Mouse (Mus musculus) natural killer cell, adult 2 months (primary cell): ENCODE data around the gene Kcnk4.

Source experiments
- DNase-seq, 2 experiments: peaks; one replicate each; pipeline ENCODE4 v3.0.0; 2022; ENCODE audit warnings: low spot score in 2 of 2

Kcnk4 gene

DNA sequence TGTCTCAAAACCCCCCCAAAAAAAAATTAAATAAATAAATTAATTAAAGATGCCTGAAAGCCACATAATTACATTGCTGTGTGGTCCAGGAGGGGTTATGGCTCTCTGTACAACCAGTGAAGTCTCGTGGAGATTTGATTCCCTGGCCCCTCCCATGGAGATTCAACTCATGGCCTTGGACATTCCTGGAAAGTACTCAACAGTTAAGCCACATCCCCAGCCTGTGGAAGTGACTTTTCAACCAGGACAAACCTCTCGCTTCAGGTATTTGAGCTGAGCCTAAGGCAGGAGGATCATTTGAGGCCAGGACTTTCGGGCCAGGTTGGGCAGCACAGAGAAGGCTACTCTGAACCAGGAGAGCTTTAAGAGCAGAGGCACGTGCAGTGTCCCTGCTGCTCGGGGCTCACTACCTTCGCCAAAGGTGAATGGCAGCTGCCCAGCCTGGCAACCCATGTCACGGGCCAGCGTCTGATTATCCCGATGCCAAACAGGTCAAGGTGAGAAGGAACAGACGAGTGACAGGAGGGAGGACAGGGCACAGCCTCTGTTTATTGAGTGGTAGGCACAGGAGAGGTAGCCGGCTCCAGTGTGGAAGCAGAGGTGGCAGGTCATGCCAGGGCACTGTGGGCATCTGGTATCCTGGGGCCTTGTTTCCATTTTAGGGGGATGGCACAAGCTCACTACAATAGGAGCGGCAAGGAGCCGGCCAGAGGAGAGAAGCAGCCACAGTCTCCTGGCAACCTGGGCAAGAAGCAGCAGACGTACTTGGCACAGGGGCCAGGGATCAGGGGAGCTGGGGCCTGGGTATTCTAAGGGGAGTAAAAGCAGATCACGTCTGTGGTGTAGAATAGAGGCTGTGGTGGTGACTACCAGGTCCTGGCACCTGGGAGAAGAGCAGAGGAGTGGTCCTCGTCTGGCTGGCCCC is 3.5 kb upstream of the Kcnk4 start:
- DNase-seq = no peak

DNA sequence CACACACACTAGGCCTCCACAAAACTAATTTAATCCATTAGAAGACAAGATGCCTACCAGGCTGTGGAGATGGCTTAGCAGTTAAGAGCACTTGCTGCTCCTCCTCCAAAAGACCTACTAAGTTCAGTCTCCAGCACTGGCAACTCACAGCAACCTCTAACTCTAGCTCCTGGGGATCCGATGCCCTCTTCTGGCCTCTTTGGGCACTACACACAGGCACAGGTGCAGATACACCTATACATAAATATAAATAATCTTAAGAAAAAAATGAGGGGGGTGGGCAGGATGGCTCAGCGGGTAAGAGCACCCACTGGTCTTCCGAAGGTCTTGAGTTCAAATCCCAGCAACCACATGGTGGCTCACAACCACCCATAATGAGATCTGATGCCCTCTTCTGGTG is 2.0 kb upstream of the Kcnk4 start:
- DNase-seq = peak in 1 of 2 experiments; percentile 53

DNA sequence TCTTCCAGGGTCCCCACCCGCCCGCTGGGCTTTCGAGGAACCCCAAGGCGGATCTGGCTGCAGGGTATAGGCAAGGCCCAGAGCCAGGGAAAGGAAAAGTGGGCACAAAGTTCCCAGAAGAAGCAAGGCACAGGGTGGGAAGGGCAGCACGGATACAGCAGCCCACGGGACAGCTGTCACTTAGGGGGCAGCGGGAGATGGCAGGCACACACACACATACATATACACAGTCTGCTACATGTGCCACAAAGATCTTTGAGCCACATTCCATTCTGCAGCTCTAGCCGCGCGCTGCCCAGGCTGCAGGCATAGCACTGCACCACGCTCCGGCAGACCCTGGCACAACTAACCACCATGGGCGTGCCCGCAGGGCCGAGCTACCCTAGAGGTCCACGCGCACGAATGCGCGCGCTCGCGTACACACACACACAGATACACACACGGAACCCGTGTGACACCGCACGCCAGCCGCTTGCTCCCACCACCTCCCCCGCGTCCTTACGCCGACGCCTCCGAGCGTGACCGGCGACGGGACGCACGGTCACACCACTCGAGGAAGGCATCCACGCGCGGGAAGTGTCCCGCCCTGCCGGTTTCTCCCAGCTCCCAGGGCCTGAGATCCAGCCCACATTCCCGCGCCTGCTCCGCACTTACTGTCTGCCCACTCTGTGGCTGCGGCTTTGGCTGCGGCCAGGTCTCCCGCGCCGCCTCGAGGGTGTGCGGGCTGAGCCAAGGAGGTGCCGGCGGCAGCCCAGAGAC is 700 bp downstream of the Kcnk4 start:
- DNase-seq = peak in 1 of 2 experiments; percentile 32

DNA sequence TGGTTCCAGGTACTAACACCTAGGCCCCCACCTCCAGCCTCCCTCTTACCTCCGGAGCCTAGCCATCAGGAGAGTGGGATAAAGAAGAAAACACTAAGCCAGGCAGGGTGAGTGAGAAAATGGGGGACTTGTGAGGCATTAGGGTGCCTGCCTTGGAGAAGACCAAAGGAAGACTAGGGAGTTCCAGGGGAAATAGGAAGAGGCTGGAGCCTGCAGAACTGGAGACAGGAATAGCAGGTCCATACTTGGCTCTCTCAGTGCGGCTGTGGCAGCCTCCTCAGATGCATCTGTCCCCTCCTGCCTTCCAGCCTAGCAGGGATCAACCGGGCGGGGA is 1.2 kb downstream of the Kcnk4 start:
- DNase-seq = no peak

DNA sequence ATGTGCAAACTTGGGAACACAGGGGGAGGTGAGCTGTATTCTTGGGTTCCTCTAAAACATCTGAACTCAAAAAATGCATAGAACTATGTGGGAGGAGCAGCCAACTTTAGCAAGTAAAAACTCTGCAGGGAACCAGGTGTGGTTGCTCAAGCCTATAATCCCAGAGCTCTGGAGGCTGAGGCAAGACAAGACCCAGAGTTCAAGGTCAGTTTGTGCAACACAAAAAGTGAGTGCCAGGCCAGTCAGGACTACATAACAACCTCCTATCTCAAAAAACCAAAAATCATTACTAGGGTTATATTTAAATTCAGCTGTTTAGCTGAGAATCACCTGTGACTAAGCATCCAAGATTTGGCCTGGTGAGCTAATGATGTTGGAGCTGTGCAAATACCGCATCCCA is 2.3 kb downstream of the Kcnk4 start:
- DNase-seq = no peak

DNA sequence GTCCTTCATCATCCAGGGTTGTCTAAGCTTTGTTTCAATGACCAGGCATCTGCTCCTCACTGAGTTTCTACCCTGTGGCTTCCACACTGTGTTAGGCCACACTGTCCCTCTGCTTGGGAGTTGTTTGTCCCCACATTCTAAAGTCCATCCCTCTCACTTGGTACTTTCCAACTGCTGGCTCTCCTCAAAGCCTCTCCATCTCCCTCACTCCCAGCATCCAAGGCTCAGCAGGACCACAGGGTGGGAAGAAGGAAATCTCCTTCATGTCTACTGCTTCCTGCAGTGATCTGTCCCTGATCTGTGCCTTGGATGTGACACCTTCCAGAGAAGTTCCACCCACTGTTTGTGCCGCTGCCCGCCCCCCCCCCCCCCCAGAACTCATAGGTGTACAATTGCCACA is 3.3 kb downstream of the Kcnk4 start:
- no peak for DNase-seq

DNA sequence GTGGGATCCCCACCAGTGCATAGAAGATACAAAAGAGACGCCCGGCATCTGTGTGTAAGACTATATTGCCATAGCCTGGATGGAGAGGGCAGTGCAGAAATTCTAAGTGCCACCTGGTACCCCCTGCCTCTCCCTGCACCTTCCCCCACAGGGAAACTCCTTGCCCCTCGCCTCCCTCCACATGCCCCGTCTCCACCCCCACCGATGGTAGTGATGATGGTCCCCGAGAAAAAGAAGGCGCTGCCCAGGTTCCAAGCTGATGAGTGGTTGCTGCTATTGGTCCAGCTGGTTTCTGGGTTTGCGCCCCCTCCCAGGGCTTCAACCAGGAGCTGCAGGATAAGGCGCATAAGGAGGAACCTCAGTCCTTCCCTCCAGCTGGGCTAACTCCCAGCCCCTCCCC is 6.2 kb downstream of the Kcnk4 start:
- no peak for DNase-seq

DNA sequence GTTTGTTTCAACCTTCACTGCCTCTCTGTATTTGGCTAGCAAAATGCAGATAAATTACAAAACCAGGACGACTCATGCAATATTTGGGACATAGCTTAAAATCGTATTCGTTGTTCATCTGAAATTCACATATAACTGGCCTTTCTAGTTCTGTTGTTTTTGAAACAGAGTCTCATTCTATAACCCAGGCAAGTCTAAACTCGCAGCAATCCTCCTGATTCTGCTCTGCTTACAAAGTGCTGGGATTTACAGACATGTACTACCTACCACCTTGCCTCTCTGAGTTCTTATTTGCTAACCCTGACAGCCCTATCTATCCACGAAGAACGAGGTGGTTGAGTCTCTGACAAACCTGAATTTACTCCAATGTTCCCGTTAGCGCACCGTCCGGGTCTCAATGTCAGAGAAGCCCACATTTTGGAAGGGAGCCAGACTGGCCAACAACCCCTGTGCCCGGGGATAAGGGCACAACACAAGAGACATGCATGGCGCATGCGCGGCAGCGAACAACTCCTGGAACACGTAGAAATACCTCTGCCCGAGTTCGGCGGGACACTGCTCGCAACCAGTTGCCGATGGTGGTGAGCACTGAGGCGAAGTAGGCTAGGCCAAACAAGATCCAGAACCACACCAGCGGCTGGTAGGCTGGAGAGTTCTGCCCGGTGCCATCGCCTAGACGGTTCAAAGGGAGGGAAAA is 7.6 kb downstream of the Kcnk4 start:
- DNase-seq = peak in 1 of 2 experiments; percentile 34

DNA sequence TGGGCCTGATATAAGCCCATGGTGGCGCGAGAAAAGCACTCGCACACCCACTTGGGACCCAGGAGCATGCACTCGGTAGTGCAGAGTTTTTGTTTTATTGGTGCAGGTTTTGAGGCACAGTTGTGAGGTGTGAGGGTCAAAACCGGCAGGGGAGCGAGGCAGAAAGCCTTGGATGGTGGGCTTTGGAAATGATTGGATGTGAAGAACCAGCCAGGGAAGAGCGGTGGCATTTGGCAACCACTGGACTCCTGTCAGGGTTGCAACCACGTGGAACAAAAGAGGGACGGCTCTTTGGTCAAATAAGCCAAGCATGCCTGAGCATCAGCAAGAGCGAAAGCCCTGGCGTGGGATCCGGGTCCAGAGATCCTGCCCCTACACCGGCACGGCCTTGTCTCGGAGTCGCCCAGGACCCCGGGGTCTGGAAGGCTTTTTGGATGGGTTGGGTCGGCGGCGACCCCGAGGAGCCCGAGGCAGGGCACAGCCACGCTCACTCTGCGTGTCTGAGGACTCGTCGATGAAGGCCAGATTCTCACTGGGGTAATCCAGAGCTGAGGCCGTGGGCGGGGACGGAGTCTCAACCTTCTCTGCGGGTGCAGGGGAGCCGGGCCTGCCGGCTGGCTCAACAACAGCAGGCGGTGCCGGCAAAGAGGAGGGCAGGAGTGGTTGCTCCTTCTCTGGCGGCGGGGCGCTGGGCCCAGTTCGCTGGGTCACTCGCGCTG is 8.5 kb downstream of the Kcnk4 start:
- no peak for DNase-seq

DNA sequence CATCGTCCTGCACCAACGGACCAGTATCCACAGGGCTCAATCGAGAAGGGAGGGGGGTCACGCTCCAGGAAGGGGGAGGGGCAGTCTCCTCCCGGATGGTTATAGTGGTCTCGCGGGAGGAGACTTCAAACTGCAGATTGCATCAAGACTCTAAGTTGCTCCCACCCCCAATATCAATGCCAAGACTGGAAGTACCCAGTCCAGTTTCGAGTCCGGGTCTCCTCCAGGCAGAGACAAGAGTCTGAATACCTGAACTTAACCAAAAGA is 9.1 kb downstream of the Kcnk4 start, which contains the start of gene Catsperz:
TSS of gene Catsperz (minus strand) at position 74 of the 267 bp plus-strand sequence.
- DNase-seq = no peak

DNA sequence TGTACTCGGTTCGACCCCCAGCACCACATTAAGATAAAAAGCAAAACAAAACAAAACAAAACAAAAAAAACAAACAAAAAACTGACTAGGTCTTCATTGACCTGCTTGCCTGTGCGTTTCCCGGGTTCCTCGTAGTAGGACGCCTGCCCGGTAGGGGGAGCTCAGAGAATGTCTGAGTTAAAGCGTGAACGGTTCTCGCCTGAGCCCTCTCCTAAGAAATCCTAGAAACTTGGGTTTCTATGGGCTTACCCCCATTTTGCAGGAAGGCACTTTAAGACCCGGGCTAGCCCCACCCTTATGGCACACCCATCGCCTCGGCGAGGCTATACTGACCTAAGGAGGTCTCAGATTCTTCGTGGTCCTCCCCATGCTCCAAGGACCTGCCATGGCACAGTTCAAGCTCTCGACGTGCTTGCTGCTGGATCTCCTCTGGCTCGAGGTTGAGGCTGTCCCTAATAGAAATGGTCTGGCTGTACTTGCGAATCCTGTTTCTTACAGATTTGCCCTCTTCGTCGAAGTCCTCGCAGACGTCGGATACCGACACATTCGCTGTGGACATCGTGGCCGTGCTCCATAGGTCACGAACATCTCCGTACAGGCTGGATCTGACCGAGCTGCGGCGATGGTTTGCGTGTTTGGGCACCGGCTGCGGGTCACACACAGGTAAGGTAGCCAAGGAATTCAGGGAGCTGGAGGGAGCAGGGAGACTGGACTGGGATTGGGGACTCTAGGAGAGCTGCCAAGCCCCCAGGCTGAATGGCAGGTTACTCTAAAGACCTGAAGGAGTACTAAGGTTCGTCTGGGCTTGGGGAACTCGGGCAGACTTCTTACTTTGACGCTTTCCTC is 9.6 kb downstream of the Kcnk4 start:
- DNase-seq = peak; percentile 65 to 80

DNA sequence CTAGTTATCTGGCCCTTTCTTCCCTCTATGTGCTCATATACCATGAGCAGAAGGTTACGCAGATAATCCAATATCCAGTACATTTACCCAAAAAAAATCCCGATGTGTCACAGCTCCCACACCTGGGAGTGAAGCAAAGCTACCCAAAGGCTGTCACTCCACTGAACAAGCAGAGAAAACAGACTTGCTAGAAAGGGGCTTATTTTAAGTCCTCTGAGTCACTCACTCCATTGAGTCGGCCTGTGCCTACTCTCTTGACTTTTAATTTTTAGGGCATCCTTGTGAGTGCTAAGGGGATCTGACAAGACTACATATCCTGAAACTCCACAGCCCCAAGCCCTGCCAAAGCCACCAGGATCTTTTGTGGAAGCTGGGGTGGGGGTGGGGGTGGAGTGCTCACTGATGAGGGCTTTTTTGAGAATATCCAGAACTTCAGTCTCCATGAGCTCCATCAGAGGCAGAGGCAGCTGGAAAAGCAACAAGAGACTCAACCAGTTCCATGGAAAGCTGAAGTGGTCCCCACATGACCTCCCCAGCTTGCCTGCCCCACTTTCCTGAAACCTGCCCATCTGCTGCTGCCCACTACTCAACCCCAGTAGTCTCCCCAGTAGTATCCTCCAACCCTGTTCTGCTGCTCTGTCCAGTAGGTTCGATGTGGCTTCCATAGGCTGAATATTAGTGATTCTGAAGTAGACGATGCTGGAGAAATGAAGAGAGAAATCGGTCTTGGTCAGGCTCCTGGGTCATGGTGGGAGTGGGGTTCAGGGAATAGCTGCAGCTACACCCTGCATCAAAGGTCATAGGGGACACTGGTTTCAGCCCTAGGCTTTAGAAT is 11.2 kb downstream of the Kcnk4 start:
- DNase-seq = no peak

DNA sequence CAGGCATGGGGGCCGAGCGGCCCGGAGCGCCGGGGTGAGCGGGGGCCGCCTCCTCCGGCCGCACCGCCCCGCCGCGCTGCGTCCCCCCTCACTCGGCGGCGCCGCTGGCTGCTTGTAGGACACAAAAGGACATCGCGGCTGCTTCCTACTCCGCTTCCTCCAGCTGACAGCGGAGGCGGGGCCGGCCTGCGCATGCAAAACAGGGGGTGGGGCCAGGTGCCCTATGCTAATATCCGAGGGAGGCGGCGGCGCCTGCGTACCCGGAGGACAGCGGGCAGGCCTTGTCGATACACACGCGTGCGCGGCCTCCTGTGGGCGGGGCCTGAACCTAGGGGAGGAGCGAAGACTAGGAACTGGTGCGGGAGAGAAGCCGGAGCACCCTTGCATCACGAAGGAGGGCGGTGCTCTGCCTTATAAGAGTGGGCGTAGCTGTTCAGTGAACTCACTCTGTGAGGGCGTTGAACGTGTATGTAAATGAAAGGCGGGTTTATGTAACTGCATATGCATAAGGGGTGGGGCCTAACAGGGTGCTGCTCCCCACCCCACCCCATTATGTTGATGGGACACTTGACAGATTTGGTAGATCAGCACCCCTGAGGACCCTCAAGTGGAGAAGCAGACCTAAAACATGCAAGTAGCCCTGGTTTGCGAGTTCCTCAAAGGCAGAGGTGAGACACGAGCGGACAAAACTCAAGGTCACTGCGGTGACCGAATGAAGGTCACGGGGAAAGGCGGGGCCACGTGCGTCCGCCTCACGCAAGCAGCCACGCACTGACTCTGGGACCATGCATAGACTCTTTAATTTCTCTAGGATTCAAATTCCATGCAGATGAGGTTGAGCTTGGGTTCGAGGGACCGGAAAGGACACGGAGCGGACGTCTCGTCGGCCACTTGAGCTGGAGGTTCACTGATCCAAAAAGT is 12.4 kb downstream of the Kcnk4 start, which contains the start of gene Esrra:
TSS of gene Esrra (minus strand) at position 167 of the 921 bp plus-strand sequence.
- peak; percentile 100 for DNase-seq

DNA sequence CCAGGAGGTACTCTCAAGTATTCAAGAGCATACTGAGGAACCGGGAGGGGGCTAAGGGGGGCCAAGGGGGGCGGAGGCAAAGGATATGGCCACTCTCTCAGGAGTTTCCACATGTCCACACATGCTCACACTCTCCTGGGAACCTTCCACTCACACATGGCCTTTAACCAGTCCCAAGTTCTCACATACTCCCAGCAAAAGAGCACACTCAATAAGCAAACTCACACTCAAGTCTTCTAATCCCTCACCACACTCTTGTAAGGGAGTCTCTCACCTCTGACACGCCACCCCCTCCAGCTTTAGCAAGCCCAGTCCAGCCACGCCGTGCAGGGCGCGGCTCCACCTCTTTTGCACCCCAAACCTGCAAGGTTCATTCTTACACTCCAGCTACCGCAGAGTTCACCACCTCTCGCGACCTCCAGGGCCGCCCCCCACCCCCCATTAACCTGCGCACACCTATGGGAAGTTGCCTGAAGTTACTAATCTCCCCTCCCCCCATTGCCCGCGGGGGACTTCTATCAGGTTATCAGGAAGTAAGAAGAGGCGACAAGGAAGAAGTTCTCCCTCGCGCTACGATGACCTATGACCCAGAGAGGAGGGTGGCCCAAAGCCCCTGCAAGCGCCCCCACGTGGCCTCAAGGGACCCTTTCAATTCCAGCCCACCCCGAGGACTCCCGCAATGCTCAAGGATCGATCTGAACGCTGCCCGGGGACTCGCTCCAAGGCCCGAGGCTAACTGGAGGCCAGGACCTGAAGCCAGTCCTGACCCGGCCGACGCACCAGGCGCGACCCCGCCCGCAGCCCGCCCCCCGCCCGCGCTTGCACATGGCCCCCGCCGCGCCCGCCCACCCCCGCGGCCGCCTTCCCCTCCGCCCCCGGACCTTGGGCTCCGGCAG is 13.3 kb downstream of the Kcnk4 start:
- DNase-seq = peak in 1 of 2 experiments; percentile 50

DNA sequence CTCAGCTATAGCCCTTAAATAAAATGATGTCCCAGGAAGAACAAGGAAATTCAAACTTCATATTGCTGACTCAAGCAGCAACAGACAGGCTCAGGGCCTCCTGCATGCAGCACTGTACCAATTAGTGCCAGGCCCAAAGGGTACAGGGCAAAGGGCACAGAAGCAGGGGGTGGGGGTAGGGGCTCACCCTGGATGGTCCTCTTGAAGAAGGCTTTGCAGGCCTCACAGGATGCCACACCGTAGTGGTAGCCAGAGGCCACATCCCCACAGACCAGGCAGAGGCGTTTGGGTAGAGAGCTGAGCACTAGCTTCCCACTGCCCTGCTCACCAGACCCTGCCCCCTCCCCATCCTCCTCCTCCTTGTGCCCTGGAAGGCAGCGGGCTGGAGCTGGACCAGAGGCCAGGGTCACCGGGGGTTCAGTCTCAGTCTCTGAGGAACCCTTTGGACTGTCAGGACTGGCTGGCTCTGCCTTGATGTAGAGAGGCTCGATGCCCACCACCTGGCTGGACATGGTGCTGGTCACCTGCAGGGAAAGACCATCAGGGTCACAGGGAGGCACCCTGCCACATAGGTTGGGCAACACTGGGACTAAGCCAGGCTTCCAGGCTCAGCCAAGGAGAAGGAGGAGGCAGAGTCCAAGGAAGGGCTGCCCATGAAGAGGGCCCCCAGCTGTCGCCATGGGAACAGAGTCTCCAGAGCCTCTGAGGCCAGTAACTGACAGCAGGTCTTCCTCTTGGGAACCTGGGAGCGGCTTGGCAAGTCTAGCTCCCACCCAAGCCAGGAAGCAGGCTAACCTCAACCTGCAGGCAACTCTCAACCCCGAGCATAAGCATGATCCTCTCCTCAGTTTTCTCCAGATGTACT is 14.2 kb downstream of the Kcnk4 start:
- DNase-seq = no peak

DNA sequence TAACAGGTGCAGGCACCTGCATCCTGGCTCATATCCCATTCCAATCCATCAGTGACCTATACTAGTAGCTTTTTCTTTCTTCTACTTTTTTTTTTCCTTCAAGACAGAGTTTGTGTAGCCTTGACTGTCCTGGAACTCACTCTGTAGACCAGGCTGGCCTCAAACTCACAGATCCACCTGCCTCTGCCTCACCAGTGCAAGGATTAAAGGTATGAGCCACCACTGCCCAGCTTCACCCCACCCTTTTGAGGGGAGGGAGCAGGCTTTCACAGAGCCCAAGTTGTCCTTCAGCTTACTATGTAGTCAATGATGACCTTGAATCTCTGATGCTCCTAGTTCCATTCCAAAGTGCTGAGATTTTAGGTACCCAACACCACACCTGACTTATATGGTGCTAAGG is 14.9 kb downstream of the Kcnk4 start:
- DNase-seq = no peak

DNA sequence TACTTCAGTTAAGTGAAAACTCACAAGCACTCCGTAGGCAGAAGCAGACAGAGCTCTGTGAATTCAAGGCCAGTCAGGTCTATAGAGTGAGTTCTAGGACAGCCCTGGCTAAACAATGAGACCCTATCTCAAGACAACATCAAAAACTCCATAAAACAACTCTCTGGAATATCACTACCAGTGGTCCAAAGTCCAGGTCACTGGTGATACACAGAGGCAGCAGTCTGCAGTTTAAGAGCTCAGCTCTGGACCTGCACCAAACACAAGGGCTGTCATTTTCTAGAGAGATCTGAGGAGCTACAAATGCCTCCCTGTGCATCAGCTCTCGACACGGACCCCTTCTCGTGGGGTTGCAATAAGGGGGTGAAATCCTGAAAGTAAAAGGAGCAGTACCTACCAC is 16.0 kb downstream of the Kcnk4 start:
- no peak for DNase-seq
